Mouse (Mus musculus) liver, embryonic 12.5 days (tissue): ENCODE data around the gene Olfr51. TPM values are rescaled to one million over a fixed set of nuclear protein-coding genes. Genes with fewer than 3 reads are reported as not detected.
"Not testable (repeated sequence)": the region's sequence is repeated elsewhere in the genome, so short reads cannot be mapped to it uniquely, and the experiment has no call there.

Source experiments
- ATAC-seq: fragments of 200-750 bp; cut with Nextera tagmentation; 2 replicates; pipeline ENCODE4 v1.8.0; 2017; ENCODE audit warnings: moderate number of reproducible peaks, mild to moderate bottlenecking, moderate library complexity
- H3K27ac ChIP-seq: fragments of 300-500 bp; sonication (generic); 2 replicates; pipeline ENCODE4 v1.5.1; 2016; ENCODE audit warnings: mild to moderate bottlenecking
- H3K27me3 ChIP-seq: fragments of 300-500 bp; sonication (generic); replicated peaks from 2 replicates; pipeline ENCODE4 v1.6.1; 2016; ENCODE audit warnings: mild to moderate bottlenecking, moderate library complexity
- H3K36me3 ChIP-seq: fragments of 300-500 bp; sonication (generic); 2 replicates; pipeline ENCODE4 v1.6.1; 2016; ENCODE audit warnings: mild to moderate bottlenecking, moderate library complexity
- H3K4me1 ChIP-seq: fragments of 300-500 bp; sonication (generic); 2 replicates; pipeline ENCODE4 v1.6.1; 2016
- H3K4me2 ChIP-seq: fragments of 300-500 bp; sonication (generic); 2 replicates; pipeline ENCODE4 v1.6.1; 2016; ENCODE audit warnings: mild to moderate bottlenecking, moderate library complexity
- H3K4me3 ChIP-seq: fragments of 300-500 bp; sonication (generic); 2 replicates; pipeline ENCODE4 v1.5.1; 2016; ENCODE audit warnings: mild to moderate bottlenecking, moderate library complexity
- H3K9ac ChIP-seq: fragments of 300-500 bp; sonication (generic); 2 replicates; pipeline ENCODE4 v1.6.1; 2016; ENCODE audit warnings: mild to moderate bottlenecking, moderate library complexity
- H3K9me3 ChIP-seq: fragments of 300-500 bp; sonication (generic); replicated peaks from 2 replicates; pipeline ENCODE4 v1.6.1; 2016; ENCODE audit warnings: mild to moderate bottlenecking, moderate library complexity
- WGBS: fragments of 180-500 bp; shearing (Covaris S2); methylation state at CpG from one replicate; pipeline ENCODE4 v1.1.7; 2016; ENCODE audit not compliant: insufficient replicate concordance; 5-methylcytosine and 5-hydroxymethylcytosine counted together
- polyA plus RNA-seq: library from polyadenylated mRNA; unstranded; fragments of >200 nt; fragmentation: Nextera tagmentation; extraction: Ambion mirVana; gene quantifications from 2 replicates; pipeline ENCODE4 v1.2.1, GENCODE M21; 2016

Olfr51 gene
- polyA plus RNA-seq, 1 experiment from 2014 or later = not detected

DNA sequence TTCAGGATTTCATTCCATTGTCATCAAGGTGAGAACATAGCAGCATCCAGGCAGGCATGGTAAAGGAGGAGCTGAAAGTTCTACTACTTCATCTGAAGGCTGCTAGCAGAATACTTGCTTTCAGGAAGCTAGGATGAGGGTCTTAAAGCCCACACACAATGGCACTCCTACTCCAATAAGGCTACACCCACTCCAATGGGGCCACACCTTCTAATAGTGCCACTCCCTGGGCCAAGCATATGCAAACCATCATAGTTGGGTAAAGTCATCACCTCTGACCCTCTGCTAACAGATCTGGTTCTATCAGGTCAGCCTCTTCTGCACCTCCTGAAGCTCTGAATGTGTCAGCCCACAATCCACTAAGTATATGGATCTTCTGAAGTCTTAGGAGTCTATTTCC, 30.7 kb downstream of the Olfr51 start:
- ATAC-seq, H3K4me3 ChIP-seq, H3K4me1 ChIP-seq, H3K27me3 ChIP-seq, H3K9me3 ChIP-seq, H3K27ac ChIP-seq, H3K36me3 ChIP-seq, H3K9ac ChIP-seq, H3K4me2 ChIP-seq: not testable (repeated sequence)

DNA sequence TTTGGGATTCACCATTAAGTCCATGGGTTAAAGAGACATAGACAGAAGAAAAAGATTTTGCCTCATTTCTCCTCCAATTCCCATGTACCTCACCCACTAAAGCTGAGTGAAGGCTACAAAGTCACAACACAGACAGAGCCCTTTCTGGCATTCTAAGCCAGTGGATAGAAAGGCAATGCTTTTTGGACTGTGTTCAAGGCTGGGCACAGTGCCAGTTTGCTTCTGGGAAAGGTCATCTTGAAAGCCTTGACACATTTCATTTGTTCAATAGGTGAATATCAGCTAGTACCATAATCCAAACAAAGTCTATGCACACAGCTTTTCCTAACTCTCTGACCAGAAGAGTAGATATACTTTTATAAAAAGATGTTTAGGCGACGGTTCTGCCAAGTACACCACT, 32.6 kb downstream of the Olfr51 start:
- 84% methylated on average over 2 of the region's 2 CpGs for WGBS
- H3K4me1 ChIP-seq = no peaks in the 10 kb centered on the region
- H3K4me3 ChIP-seq = no peak overlapping the region
- H3K27me3 ChIP-seq = no peaks in the 10 kb centered on the region
- H3K9me3 ChIP-seq = no peaks in the 10 kb centered on the region
- no peak overlapping the region for H3K9ac ChIP-seq
- ATAC-seq = no peak
- no peaks in the 10 kb centered on the region for H3K36me3 ChIP-seq
- no peak overlapping the region for H3K4me2 ChIP-seq
- H3K27ac ChIP-seq = no peak overlapping the region

DNA sequence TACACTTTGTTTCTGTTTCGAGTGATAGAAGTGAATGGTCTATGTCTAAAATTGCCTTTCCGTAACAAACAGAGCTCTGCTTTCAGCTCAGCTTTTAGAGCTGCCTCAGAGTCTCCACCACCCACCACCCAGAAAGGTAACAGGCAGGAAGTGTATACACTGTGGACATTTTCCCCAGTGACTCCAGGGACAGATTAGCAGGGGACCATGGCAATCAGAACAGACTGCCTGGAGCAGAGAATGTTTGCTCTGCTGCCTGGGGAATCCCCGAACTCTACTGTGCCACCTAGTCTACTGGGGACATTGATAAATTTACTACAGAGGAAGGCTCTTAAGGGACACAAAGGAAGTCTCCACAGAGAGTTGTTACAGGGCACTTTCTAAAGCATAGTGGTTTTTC, 41.4 kb downstream of the Olfr51 start:
- H3K4me2 ChIP-seq, H3K27ac ChIP-seq, H3K27me3 ChIP-seq, H3K9ac ChIP-seq, H3K4me1 ChIP-seq, H3K36me3 ChIP-seq, H3K4me3 ChIP-seq, H3K9me3 ChIP-seq: not testable (repeated sequence)
- 56% methylated on average over 3 of the region's 3 CpGs for WGBS
- ATAC-seq = peak; percentile 37; the same call in 1 of the 2 replicates

DNA sequence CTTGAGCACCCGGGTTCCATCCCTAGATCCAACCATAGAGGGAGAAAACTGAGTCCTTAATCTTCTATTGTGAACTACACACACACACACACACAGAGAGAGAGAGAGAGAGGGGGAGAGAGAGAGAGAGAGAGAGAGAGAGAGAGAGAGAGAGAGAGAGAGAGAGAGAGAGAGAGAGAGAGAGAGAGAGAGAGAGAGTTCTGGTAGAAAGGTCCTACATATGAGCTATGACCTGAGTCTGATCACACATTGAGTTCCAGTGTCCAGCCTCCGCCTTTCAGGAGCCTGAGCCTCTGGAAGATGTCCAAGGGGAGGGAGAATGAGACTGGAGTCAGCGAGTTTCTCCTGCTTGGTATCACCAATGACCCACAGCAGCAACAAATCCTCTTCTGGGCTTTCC, 44.4 kb downstream of the Olfr51 start, which contains the start of gene Olfr1375:
Olfr1375 (plus strand) TSS at position 301 of the 400 bp plus-strand sequence.
- not testable (repeated sequence) for ATAC-seq, H3K27ac ChIP-seq, H3K27me3 ChIP-seq, H3K9me3 ChIP-seq, H3K36me3 ChIP-seq, H3K4me3 ChIP-seq, H3K9ac ChIP-seq, H3K4me2 ChIP-seq, H3K4me1 ChIP-seq
- 59% methylated on average over 3 of the region's 3 CpGs for WGBS

DNA sequence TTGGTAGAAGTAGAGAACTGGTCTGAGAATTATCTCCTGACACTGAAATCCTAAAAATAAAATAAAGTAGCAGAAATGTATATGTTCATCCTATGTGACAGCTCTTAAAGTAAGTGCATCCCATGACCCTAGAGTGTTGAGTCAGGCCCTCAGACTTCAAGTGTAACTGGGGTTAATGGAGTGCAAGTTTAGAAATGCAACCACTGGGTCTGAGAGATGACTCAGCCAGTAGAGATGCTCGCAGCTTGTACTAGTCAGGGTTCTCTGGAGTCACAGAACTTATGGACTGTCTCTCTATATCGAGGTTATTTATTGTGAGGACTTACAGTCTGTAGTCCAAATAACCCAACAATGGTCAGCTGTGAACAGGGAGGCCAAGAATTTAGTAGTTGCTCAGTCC, 48.3 kb downstream of the Olfr51 start:
- no peaks in the 10 kb centered on the region for H3K36me3 ChIP-seq
- no peak for ATAC-seq
- no peaks in the 10 kb centered on the region for H3K4me1 ChIP-seq
- H3K27ac ChIP-seq = no peak overlapping the region
- 51% methylated on average over 2 of the region's 2 CpGs for WGBS
- no peak overlapping the region for H3K4me3 ChIP-seq
- H3K9ac ChIP-seq = no peak overlapping the region
- H3K27me3 ChIP-seq = no peaks in the 10 kb centered on the region
- H3K9me3 ChIP-seq = no peaks in the 10 kb centered on the region
- no peak overlapping the region for H3K4me2 ChIP-seq

DNA sequence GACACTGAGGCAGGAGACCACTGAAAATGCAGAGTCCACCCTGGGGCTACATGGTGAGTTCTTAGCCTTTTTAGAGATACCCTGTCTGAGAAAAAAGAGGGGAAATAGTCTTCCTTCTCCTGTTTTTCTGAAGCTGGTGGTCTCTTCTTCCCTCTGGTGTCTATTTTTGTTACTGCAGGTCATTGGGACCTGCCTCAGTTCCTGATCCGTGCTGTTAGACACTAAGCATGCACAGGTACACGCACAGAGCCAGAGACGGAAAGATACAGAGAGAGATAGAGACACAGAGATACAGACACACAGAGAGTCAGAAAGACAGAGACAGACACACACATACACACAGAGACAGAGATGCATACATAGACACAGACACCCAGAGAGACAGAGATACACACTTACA, 49.8 kb downstream of the Olfr51 start:
- Histone ChIP-seq H3K4me2 (no peak overlapping the region), H3K4me3 (no peak overlapping the region), H3K27ac (no peak overlapping the region), H3K9me3 (no peaks in the 10 kb centered on the region), H3K9ac (no peak overlapping the region), H3K27me3 (no peaks in the 10 kb centered on the region), H3K36me3 (no peaks in the 10 kb centered on the region), H3K4me1 (no peaks in the 10 kb centered on the region)
- 31% methylated on average over 3 of the region's 3 CpGs for WGBS
- no peak for ATAC-seq

DNA sequence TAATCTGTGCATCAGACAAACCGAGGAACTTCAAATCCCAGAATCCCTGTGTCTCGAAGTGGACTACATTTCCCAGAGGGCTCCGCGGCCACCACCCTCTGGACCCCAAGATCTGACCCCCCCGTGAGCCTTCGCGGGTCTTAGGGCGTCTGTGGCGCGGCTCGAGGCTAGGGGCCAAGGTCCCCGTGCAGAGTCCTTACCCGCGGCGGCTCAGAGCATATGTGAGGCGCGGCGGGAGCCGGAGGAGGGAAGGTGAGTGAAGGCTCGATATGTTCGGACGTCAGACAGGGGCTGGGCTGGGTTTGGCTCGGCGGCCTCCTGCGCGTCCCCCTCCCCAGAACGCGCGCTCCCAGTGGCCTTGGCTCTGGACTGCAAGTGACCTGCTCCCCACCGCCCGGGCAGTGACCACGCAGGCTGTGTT, 55.8 kb downstream of the Olfr51 start, which contains the start of gene Zfp354a:
Zfp354a (plus strand) TSS at position 107 of the 421 bp plus-strand sequence.
- under 1% methylated on average over 32 of the region's 32 CpGs for WGBS
- Histone ChIP-seq H3K9ac (peak within 1 kb of the TSS; percentile 69), H3K4me3 (peak within 1 kb of the TSS; percentile 67), H3K36me3 (0 out of 2 replicates have a peak, but pooled peaks cover 6% of the 10 kb centered on the region), H3K9me3 (no peaks in the 10 kb centered on the region), H3K4me2 (peak within 1 kb of the TSS; percentile 78), H3K4me1 (no peaks in the 10 kb centered on the region), H3K27ac (0 out of 2 replicates have a peak within 1 kb of the TSS, but pooled peaks have one; percentile 47), H3K27me3 (no peaks in the 10 kb centered on the region)
- peak; percentile 74 for ATAC-seq

Other genes with a start within 250 kb of the Olfr51 start
- gene Zfp354c, start 175.9 kb upstream of the Olfr51 start, polyA plus RNA-seq = 3.9 and 4.3 TPM in 2 replicates
- 0.07 and 0.17 TPM in 2 replicates for gene Zfp879, start 162.0 kb upstream of the Olfr51 start, polyA plus RNA-seq
- 0.06 TPM in 1 of 2 replicates, not detected in the other for gene Grm6, start 152.9 kb upstream of the Olfr51 start, polyA plus RNA-seq
- 0.60 and 0.91 TPM in 2 replicates for gene Zfp454, start 115.9 kb upstream of the Olfr51 start, polyA plus RNA-seq
- 3.1 and 3.3 TPM in 2 replicates for gene Zfp2, start 87.4 kb upstream of the Olfr51 start, polyA plus RNA-seq
- 0.29 and 0.39 TPM in 2 replicates for gene Zfp354b, start 72.0 kb upstream of the Olfr51 start, polyA plus RNA-seq
- not detected in 2 replicates for gene 4933414I15Rik, start 59.8 kb upstream of the Olfr51 start, polyA plus RNA-seq
- not detected in 2 replicates for gene Prop1, start 49.8 kb upstream of the Olfr51 start, polyA plus RNA-seq
- gene Olfr1378, start 37.1 kb upstream of the Olfr51 start, polyA plus RNA-seq = not detected in 2 replicates
- gene Olfr1377, start 21.6 kb upstream of the Olfr51 start, polyA plus RNA-seq = not detected in 2 replicates
- not detected in 2 replicates for gene Olfr54, start 10.6 kb downstream of the Olfr51 start, polyA plus RNA-seq
- gene Olfr1375, start 44.5 kb downstream of the Olfr51 start, polyA plus RNA-seq = not detected in 2 replicates
- gene Zfp354a, start 55.7 kb downstream of the Olfr51 start, polyA plus RNA-seq = 1.8 and 2.4 TPM in 2 replicates
- not detected in 2 replicates for gene Gm12569, start 216.9 kb downstream of the Olfr51 start, polyA plus RNA-seq